Mouse (Mus musculus): ENCODE results near the gene Jmjd1c. TPM values are rescaled to one million over a fixed set of nuclear protein-coding genes. Genes with fewer than 3 reads are reported as not detected.

Jmjd1c gene
- polyA plus RNA-seq (2015; fragmentation: Nextera tagmentation; extraction: Ambion mirVana), result 39.6 and 40.3 TPM in 2 replicates

- Histone ChIP-seq H3K27me3 (replicated peaks) (no peaks in the 10 kb centered on the region), H3K9me3 (no peaks in the 10 kb centered on the region), H3K9ac (peak within 1 kb of the TSS; percentile 98), H3K36me3 (0 out of 2 replicates have a peak, but pooled peaks cover 3% of the 10 kb centered on the region), H3K4me2 (peak within 1 kb of the TSS; percentile 68), H3K27ac (peak within 1 kb of the TSS; percentile 99), H3K4me1 (peaks cover 26% of the 10 kb centered on the region), H3K4me3 (replicated peaks) (peak within 1 kb of the TSS; percentile 83)
- 1% methylated on average over 71 of the region's 73 CpGs for WGBS
- peak; percentile 87 for ATAC-seq (ENCODE audit: insufficient read depth, low FRiP score, low read depth)
These were observed at the start of gene Jmjd1c for GRCm38 (mm10) chr10:67095798-67096620. Gene Jmjd1c, plus strand, starts transcription at chr10:67096125.

DNA sequence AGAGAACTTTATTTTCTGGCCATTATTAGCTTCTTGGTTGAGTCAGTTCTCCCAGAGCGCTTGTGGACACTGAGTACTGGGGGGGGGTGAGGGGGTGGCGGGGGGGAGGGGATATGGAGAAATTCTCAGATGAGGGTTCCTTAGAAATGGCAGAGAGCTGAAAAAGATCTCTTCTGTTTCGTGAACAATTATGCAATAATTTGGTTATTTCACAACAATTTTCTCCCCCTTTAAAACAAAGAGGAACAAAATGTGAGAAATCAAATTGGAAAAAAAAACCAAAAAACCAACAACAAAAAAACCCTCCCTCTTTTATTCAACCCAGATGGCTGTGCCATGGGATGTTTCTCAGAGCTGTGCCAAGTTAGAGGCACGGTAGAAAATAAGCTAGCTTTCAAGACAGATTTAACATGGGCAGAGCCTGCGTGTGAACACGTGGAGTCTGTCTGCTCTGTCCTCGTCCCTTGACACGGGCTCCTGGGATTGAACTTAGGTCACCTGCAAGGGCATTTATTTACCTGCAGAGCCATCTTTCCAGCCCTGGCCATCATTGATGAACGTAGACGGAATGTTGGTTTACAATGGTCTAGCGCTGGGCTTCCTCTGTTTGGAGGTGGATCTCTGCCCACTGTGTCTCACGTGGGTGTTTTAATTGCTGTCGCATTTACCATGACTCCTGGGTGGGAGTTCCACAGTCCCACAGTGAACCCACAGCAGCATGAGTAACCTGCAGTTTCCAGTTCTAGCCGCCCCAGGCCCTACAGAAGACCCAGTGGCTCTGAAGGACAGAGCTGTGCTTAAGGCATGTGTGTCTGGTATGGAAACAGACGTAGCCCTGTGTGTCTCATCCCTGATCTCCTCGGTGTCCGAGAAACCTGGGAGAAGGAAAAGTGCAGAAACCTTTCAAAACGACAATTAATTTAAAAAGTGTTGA lies 47.9 kb upstream of the Jmjd1c start:
- WGBS, result 74% methylated on average over 18 of the region's 18 CpGs

GRCm38 (mm10) chr10:67048871-67049615 lies 46.9 kb upstream of the Jmjd1c start:
- H3K36me3 ChIP-seq, result no peaks in the 10 kb centered on the region
- H3K4me1 ChIP-seq, result peaks cover 7% of the 10 kb centered on the region; the same call in 1 of the 2 replicates
- H3K4me3 ChIP-seq (replicated peaks), result no peak overlapping the region
- H3K27me3 ChIP-seq (replicated peaks), result no peaks in the 10 kb centered on the region
- H3K9ac ChIP-seq, result no peak overlapping the region
- no peak for ATAC-seq (ENCODE audit: insufficient read depth, low FRiP score, low read depth)
- WGBS, result 82% methylated on average over 13 of the region's 13 CpGs
- H3K4me2 ChIP-seq, result no peak overlapping the region
- no peak overlapping the region for H3K27ac ChIP-seq
- H3K9me3 ChIP-seq, result no peaks in the 10 kb centered on the region

More for the DNA sequence above, 47.9 kb upstream of the Jmjd1c start:
- Histone ChIP-seq H3K4me2 (no peak overlapping the region), H3K27ac (no peak overlapping the region; the same call in 1 of the 2 replicates), H3K4me3 (replicated peaks) (no peak overlapping the region), H3K27me3 (replicated peaks) (no peaks in the 10 kb centered on the region), H3K4me1 (peaks cover 10% of the 10 kb centered on the region; the same call in 1 of the 2 replicates), H3K9ac (no peak overlapping the region), H3K36me3 (no peaks in the 10 kb centered on the region), H3K9me3 (no peaks in the 10 kb centered on the region)
- no peak for ATAC-seq (ENCODE audit: insufficient read depth, low FRiP score, low read depth)

- no peaks in the 10 kb centered on the region for H3K27me3 ChIP-seq (replicated peaks)
- H3K4me3 ChIP-seq (replicated peaks), result no peak overlapping the region
- H3K9ac ChIP-seq, result no peak overlapping the region
- no peak for ATAC-seq (ENCODE audit: insufficient read depth, low FRiP score, low read depth)
- 92% methylated on average over 7 of the region's 7 CpGs for WGBS
- H3K4me2 ChIP-seq, result no peak overlapping the region
- no peak overlapping the region for H3K27ac ChIP-seq
- no peaks in the 10 kb centered on the region for H3K36me3 ChIP-seq
- no peaks in the 10 kb centered on the region for H3K9me3 ChIP-seq
- H3K4me1 ChIP-seq, result peaks cover 3% of the 10 kb centered on the region; the same call in 1 of the 2 replicates
These were observed 46.3 kb upstream of the Jmjd1c start for GRCm38 (mm10) chr10:67049621-67050020.

DNA sequence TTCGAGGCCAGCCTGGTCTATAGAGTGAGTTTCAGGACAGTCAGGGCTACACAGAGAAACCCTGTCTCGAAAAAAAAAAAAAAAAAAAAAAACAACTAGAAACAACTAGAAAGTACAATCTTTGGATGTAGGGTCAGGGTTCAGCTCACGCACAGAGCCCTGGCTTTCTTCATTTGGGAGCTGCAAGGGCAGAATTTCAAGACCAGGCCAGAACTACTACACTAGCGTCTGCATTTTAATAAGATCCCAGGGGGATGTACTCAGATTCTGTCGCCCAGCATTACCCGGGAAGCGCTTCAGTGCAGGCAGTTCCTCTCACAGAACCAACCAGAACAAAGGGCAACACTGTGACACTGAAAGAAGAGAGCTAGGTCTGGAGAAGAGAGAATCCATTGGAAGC lies 45.2 kb upstream of the Jmjd1c start:
- H3K9ac ChIP-seq, result no peak overlapping the region
- no peaks in the 10 kb centered on the region for H3K36me3 ChIP-seq
- no peak overlapping the region for H3K4me3 ChIP-seq (replicated peaks)
- no peaks in the 10 kb centered on the region for H3K9me3 ChIP-seq
- no peak overlapping the region for H3K27ac ChIP-seq
- peaks cover 5% of the 10 kb centered on the region for H3K4me1 ChIP-seq
- H3K4me2 ChIP-seq, result no peak overlapping the region
- 79% methylated on average over 7 of the region's 7 CpGs for WGBS
- H3K27me3 ChIP-seq (replicated peaks), result no peaks in the 10 kb centered on the region
- ATAC-seq (ENCODE audit: insufficient read depth, low FRiP score, low read depth), result no peak

DNA sequence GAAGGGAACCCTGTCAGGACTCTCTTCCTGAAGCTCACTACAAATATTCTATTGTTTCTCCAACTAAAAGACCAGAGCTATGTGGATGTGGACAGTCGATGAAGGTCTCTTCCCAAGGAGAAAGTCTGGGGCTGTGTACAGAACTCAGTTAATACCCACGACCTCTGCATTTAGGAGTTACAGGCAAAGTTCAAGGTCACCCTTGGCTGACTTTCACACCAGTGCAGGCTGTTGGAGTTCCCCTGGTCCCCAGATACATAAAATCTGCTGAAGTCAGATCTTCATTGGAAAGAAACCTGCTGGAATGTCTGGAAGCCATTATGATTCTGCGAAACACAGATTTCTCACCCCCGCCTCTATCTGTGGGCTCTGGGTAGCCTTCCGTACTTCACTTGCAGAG lies 44.5 kb upstream of the Jmjd1c start:
- H3K27me3 ChIP-seq (replicated peaks), result no peaks in the 10 kb centered on the region
- H3K4me3 ChIP-seq (replicated peaks), result no peak overlapping the region
- H3K4me1 ChIP-seq, result peaks cover 8% of the 10 kb centered on the region
- H3K36me3 ChIP-seq, result no peaks in the 10 kb centered on the region
- 79% methylated on average over 5 of the region's 5 CpGs for WGBS
- H3K27ac ChIP-seq, result no peak overlapping the region
- ATAC-seq (ENCODE audit: insufficient read depth, low FRiP score, low read depth), result no peak
- H3K9ac ChIP-seq, result no peak overlapping the region
- no peak overlapping the region for H3K4me2 ChIP-seq
- no peaks in the 10 kb centered on the region for H3K9me3 ChIP-seq

DNA sequence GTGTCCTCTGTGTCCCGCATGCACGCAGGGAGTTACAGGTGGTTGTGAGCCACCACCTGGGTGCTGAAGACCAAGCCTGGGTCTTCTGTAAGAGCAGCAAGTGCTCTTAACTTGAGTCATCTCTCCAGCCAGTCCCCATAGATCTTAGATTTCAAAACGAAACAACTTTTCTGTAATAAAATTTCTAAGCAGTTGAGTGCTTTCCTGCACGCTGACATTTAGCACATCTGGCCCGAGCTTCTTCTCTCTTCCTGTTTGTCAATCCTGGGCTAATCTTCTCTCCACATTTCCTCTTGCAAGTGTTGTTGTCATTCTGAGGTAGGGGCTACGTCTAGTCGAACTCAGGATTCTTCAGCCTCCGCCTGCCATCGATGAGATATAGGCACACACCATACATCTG lies 43.5 kb upstream of the Jmjd1c start:
- Histone ChIP-seq H3K9ac (no peak overlapping the region), H3K4me3 (replicated peaks) (no peak overlapping the region), H3K4me1 (peaks cover 12% of the 10 kb centered on the region), H3K4me2 (no peak overlapping the region), H3K27ac (peak overlapping the region; percentile 49; the same call in 1 of the 2 replicates), H3K27me3 (replicated peaks) (no peaks in the 10 kb centered on the region), H3K9me3 (no peaks in the 10 kb centered on the region), H3K36me3 (no peaks in the 10 kb centered on the region)
- WGBS, result 57% methylated on average over 9 of the region's 9 CpGs
- ATAC-seq (ENCODE audit: insufficient read depth, low FRiP score, low read depth), result no peak

- Histone ChIP-seq H3K9ac (no peak overlapping the region), H3K4me3 (replicated peaks) (no peak overlapping the region), H3K36me3 (no peaks in the 10 kb centered on the region), H3K27me3 (replicated peaks) (no peaks in the 10 kb centered on the region), H3K9me3 (no peaks in the 10 kb centered on the region), H3K4me2 (no peak overlapping the region), H3K27ac (peak overlapping the region; percentile 76), H3K4me1 (peaks cover 15% of the 10 kb centered on the region)
- WGBS, result 33% methylated on average over 9 of the region's 9 CpGs
- ATAC-seq (ENCODE audit: insufficient read depth, low FRiP score, low read depth), result peak; percentile 29; the same call in 1 of the 2 replicates
These were observed 42.5 kb upstream of the Jmjd1c start for GRCm38 (mm10) chr10:67053475-67053874.

DNA sequence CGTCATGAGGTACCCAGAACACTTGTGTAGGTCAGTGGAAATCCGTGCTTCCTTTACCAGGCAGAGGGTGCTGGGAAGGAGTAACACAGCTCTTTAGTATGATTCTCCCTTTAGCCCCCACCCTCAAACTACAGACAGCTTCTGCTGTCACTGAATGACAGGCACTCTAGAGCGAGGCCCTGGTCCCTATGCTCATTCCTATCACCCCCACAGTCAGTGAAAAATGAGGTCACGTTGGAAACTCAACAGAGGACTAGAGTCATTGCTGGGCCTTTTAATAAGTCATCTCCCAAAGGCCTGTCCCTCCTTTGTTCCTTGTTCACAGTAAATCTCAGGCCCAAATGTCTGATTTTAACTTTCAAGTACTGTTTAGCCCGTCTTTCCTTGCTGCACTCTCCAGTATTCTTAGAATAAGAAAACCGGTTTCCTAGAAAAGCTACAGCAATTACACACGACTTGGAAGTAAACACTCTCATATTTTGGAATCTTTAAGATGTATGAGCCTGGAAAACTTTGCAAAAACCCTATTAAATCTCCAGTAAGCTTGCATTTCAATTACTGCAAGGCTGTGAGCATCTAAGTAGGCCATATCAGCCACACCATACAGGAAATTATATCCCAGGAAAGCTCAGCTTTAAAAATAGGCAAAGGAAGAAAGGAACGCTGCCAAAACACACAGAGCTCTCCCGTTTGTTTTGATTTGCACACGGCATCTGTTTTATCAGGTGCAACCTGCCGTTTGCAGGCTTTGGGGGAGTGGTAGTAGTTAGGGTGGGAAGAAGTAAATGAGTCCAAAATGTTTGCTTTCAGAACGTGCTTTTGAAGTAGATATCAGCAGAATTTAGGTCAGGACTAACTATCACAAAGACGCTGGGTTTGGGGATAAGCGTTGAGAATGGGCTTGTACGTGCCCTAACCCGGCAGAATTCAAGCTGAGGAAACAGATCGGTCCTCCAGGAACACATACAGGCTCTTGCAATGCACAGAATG lies 39.8 kb upstream of the Jmjd1c start:
- Histone ChIP-seq H3K4me1 (peaks cover 15% of the 10 kb centered on the region), H3K9ac (no peak overlapping the region), H3K9me3 (no peaks in the 10 kb centered on the region), H3K27me3 (replicated peaks) (no peaks in the 10 kb centered on the region), H3K27ac (peak overlapping the region; percentile 84), H3K4me2 (peak overlapping the region; percentile 38; the same call in 1 of the 2 replicates), H3K36me3 (no peaks in the 10 kb centered on the region), H3K4me3 (replicated peaks) (0 out of 2 replicates have a peak overlapping the region, but pooled peaks have one; percentile 5)
- 25% methylated on average over 17 of the region's 17 CpGs for WGBS
- peak; percentile 74 for ATAC-seq (ENCODE audit: insufficient read depth, low FRiP score, low read depth)

DNA sequence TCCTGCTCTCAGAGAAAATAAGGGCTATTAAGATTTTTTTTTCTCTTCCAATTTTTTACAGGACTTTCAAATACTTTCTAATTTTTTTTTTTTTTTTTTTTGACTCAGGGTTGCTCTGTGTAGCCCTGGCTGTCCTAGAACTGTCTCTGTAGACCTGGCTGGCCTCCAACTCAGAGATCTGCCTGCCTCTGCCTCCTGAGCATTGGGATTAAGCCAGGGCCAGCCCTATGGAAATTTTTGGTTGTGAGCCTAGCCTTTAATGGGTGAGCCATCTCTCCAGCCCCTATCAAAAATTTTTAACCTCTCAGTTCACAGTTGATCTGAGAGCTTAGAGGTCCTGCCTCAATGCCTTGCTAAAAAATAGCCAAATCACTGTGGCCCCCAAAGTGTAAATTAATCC lies 38.7 kb upstream of the Jmjd1c start:
- Histone ChIP-seq H3K36me3 (no peaks in the 10 kb centered on the region), H3K27ac (0 out of 2 replicates have a peak overlapping the region, but pooled peaks have one; percentile 84), H3K27me3 (replicated peaks) (no peaks in the 10 kb centered on the region), H3K4me1 (peaks cover 15% of the 10 kb centered on the region), H3K4me3 (replicated peaks) (no peak overlapping the region), H3K4me2 (no peak overlapping the region), H3K9ac (no peak overlapping the region), H3K9me3 (no peaks in the 10 kb centered on the region)
- no peak for ATAC-seq (ENCODE audit: insufficient read depth, low FRiP score, low read depth)
